30 mouse cellular contexts compared by ENCODE assay signal in genomic region chr5:139566640-139567399, GRCm38 (mm10). TPM values are rescaled to one million over a fixed set of nuclear protein-coding genes. Genes with fewer than 3 reads are reported as not detected.
DNase-seq lines count a peak whose midpoint lies in the region; ATAC-seq and TF ChIP-seq lines count a peak whose summit lies in the region.
"Had no signal": no experiment of that assay in that cellular context is flagged by ENCODE, and none has a peak within 500 bp of the region (broad histone marks: within the 10 kb centered on the region; RNA-seq: fewer than 3 reads in every experiment).

No protein-coding gene starts in this region.

- peak; percentile 12 for TF ChIP-seq RAD21 in CH12.LX (IDR thresholded peaks at IDR 0.05; ENCODE audit: low read depth, low read length)

- no peaks in the 10 kb centered on the region for H3K9me3 ChIP-seq in liver, postnatal 0 days (ENCODE audit: low read length)
- H3K9me3 ChIP-seq in liver, embryonic 11.5 days (ENCODE audit: control insufficient read depth, low read length) = no peaks in the 10 kb centered on the region
- H3K9me3 ChIP-seq in CH12.LX (replicated peaks; ENCODE audit: low read length) = peaks cover 6% of the 10 kb centered on the region
- no peaks in the 10 kb centered on the region for H3K9me3 ChIP-seq in lung, postnatal 0 days (ENCODE audit: low read length)
- H3K9me3 ChIP-seq: heart, embryonic 10.5 days; megakaryocyte, embryonic 14.5 days; neural tube, embryonic 12.5 days had no signal

- in situ Hi-C loops in CH12.LX (cut with MboI; ENCODE audit: low pct_ligation_motif_present, low pct_unique_long_range_greater_than_20kb, low sequenced_read_pairs) = no loop called here

- DNase-seq in kidney, adult 2 months = no peak
- DNase-seq in kidney, postnatal 10 days = no peak
- no peak for DNase-seq in liver, postnatal 0 days
- DNase-seq in liver, embryonic 11.5 days (ENCODE audit: low spot score) = no peak
- DNase-seq in CH12.LX (ENCODE audit: extremely low read depth) = peak; percentile 34
- DNase-seq in lung, postnatal 0 days (ENCODE audit: low spot score) = peak; percentile 64
- DNase-seq in heart, adult 18-20 months = no peak
- DNase-seq: adrenal gland, adult 8-10 months; cerebellum, adult 8-10 months; cerebellum, postnatal 36 days; heart, postnatal 4 days; kidney, postnatal 25 days; midbrain, embryonic 14.5 days; right cerebral cortex, postnatal 4 days; thymus, postnatal 36 days had no signal

- H3K27me3 ChIP-seq in kidney, adult 2 months (replicated peaks; ENCODE audit: control insufficient read depth, insufficient read depth, low read length) = no peaks in the 10 kb centered on the region
- H3K27me3 ChIP-seq in liver, postnatal 0 days (ENCODE audit: insufficient read depth, low read length) = peaks cover 33% of the 10 kb centered on the region
- H3K27me3 ChIP-seq in liver, embryonic 11.5 days (replicated peaks; ENCODE audit: control insufficient read depth, insufficient read depth, low read length) = peaks cover 51% of the 10 kb centered on the region
- peaks cover 10% of the 10 kb centered on the region for H3K27me3 ChIP-seq in CH12.LX (replicated peaks)
- H3K27me3 ChIP-seq in lung, postnatal 0 days (replicated peaks; ENCODE audit: insufficient read depth, low read length) = peaks cover 14% of the 10 kb centered on the region

- TF ChIP-seq EP300 in liver, postnatal 0 days (IDR thresholded peaks at IDR 0.05; ENCODE audit: low read depth) = no peak
- no peak for TF ChIP-seq EP300 in CH12.LX (IDR thresholded peaks at IDR 0.05; ENCODE audit: low read length)
- TF ChIP-seq EP300 in lung, postnatal 0 days (IDR thresholded peaks at IDR 0.05) = no peak

- no peaks in the 10 kb centered on the region for H3K36me3 ChIP-seq in kidney, adult 2 months (ENCODE audit: control insufficient read depth, insufficient read depth, low read length)
- no peaks in the 10 kb centered on the region for H3K36me3 ChIP-seq in liver, postnatal 0 days (replicated peaks; ENCODE audit: insufficient read depth, low read length)
- no peaks in the 10 kb centered on the region for H3K36me3 ChIP-seq in liver, embryonic 11.5 days (ENCODE audit: control insufficient read depth, insufficient read depth, low read length)
- H3K36me3 ChIP-seq in CH12.LX (replicated peaks in 1 of 2; ENCODE audit: control insufficient read depth in 1 of 2, insufficient read depth in 1 of 2, low read length in 1 of 2) = no peaks in the 10 kb centered on the region
- no peaks in the 10 kb centered on the region for H3K36me3 ChIP-seq in lung, postnatal 0 days (ENCODE audit: insufficient read depth, low read length)
- H3K36me3 ChIP-seq: heart, embryonic 10.5 days; limb, embryonic 12.5 days; neural tube, embryonic 12.5 days had no signal

- dilution Hi-C loops in CH12.LX (cut with MboI; ENCODE audit: extremely low pct_ligation_motif_present, extremely low pct_unique_long_range_greater_than_20kb, low sequenced_read_pairs) = no loop called here

- ATAC-seq in liver, postnatal 0 days = no peak
- ATAC-seq in liver, embryonic 11.5 days (replicated peaks; ENCODE audit: low FRiP score) = no peak
- peak; percentile 67 for ATAC-seq in lung, postnatal 0 days
- ATAC-seq in cerebellum, adult (ENCODE audit: insufficient number of reproducible peaks, low FRiP score, low TSS enrichment) = no peak
- ATAC-seq: activated CD4-positive, CD25-positive, alpha-beta regulatory T cell, adult 4 months; forebrain, embryonic 14.5 days; hindbrain, embryonic 16.5 days; intestine, embryonic 16.5 days had no signal

- 86% methylated on average over 6 of the region's 6 CpGs for WGBS in kidney, adult 2 months
- 51% methylated on average over 6 of the region's 6 CpGs for WGBS in liver, postnatal 0 days (ENCODE audit: insufficient replicate concordance)
- WGBS in liver, embryonic 11.5 days = 52% methylated on average over 6 of the region's 6 CpGs
- 44% methylated on average over 6 of the region's 6 CpGs for WGBS in lung, postnatal 0 days

- 0 out of 2 replicates have a peak, but pooled peaks have one; percentile 7 for TF ChIP-seq CTCF in kidney, adult 2 months (conservative IDR thresholded peaks at IDR 0.05; ENCODE audit: insufficient read depth, insufficient read length, low read depth, low read length)
- TF ChIP-seq CTCF in liver, postnatal 0 days (IDR thresholded peaks at IDR 0.05; ENCODE audit: low read depth) = peak; percentile 23; the same call in 1 of the 2 replicates
- TF ChIP-seq CTCF in CH12.LX (conservative IDR thresholded peaks at IDR 0.05 in 1 of 2, IDR thresholded peaks at IDR 0.05 in 1 of 2; ENCODE audit: low read depth in 2 of 2, low read length in 2 of 2) = peak; percentile 40 to 61; a peak in 3 of 4 replicates
- TF ChIP-seq CTCF in lung, postnatal 0 days (IDR thresholded peaks at IDR 0.05) = peak; percentile 35

- H3K4me1 ChIP-seq in kidney, adult 2 months (ENCODE audit: control insufficient read depth, insufficient read depth, low read length) = no peaks in the 10 kb centered on the region
- H3K4me1 ChIP-seq in liver, postnatal 0 days (ENCODE audit: insufficient read depth) = no peaks in the 10 kb centered on the region
- no peaks in the 10 kb centered on the region for H3K4me1 ChIP-seq in liver, embryonic 11.5 days (replicated peaks; ENCODE audit: control insufficient read depth, insufficient read depth, low read length)
- H3K4me1 ChIP-seq in CH12.LX (ENCODE audit: control insufficient read depth in 1 of 2, insufficient read depth in 2 of 2) = peaks cover 10 to 37% of the 10 kb centered on the region in 2 experiments
- no peaks in the 10 kb centered on the region for H3K4me1 ChIP-seq in lung, postnatal 0 days (ENCODE audit: insufficient read depth, low read depth, low read length)
- H3K4me1 ChIP-seq: limb, embryonic 12.5 days had no signal

- H3K27ac ChIP-seq in kidney, adult 2 months (ENCODE audit: insufficient read depth, low read depth, low read length) = no peak overlapping the region
- H3K27ac ChIP-seq in liver, postnatal 0 days (ENCODE audit: low read depth) = no peak overlapping the region
- no peak overlapping the region for H3K27ac ChIP-seq in liver, embryonic 11.5 days (ENCODE audit: low read depth, low read length)
- no peak overlapping the region for H3K27ac ChIP-seq in CH12.LX (ENCODE audit: insufficient read depth, low read depth)
- H3K27ac ChIP-seq in lung, postnatal 0 days (ENCODE audit: low read length) = no peak overlapping the region
- H3K27ac ChIP-seq: heart, embryonic 10.5 days; limb, embryonic 12.5 days; neural tube, embryonic 12.5 days had no signal

- no peak overlapping the region for H3K4me3 ChIP-seq in kidney, adult 2 months (ENCODE audit: insufficient read depth, low read depth, low read length)
- H3K4me3 ChIP-seq in liver, postnatal 0 days (ENCODE audit: low read depth, low read length) = no peak overlapping the region
- no peak overlapping the region for H3K4me3 ChIP-seq in liver, embryonic 11.5 days (ENCODE audit: low read depth, low read length)
- H3K4me3 ChIP-seq in CH12.LX (replicated peaks in 1 of 3; ENCODE audit: low read depth in 2 of 3, low read length in 2 of 3, poor library complexity in 1 of 3) = no peak overlapping the region
- H3K4me3 ChIP-seq in lung, postnatal 0 days (ENCODE audit: low read depth, low read length) = no peak overlapping the region
- H3K4me3 ChIP-seq: heart, embryonic 10.5 days; limb, embryonic 12.5 days; megakaryocyte, embryonic 14.5 days; neural tube, embryonic 12.5 days had no signal

- H3K4me2 ChIP-seq in liver, postnatal 0 days (ENCODE audit: low read depth, low read length) = no peak overlapping the region
- H3K4me2 ChIP-seq in liver, embryonic 11.5 days = no peak overlapping the region
- no peak overlapping the region for H3K4me2 ChIP-seq in CH12.LX (ENCODE audit: insufficient read depth, low read depth, poor library complexity, severe bottlenecking)
- no peak overlapping the region for H3K4me2 ChIP-seq in lung, postnatal 0 days (replicated peaks; ENCODE audit: low read depth, low read length)
- H3K4me2 ChIP-seq: limb, embryonic 12.5 days; neural tube, embryonic 12.5 days had no signal

- H3K79me2 ChIP-seq in CH12.LX (replicated peaks; ENCODE audit: control insufficient read depth, extremely low read depth, insufficient read depth, poor library complexity, severe bottlenecking) = no peaks in the 10 kb centered on the region

- no peak for TF ChIP-seq POLR2A in kidney, adult 2 months (IDR thresholded peaks at IDR 0.05; ENCODE audit: low read depth, low read length)
- no peak for TF ChIP-seq POLR2A in CH12.LX (IDR thresholded peaks at IDR 0.05; ENCODE audit: low read depth, low read length)

- H3K9ac ChIP-seq in liver, postnatal 0 days (replicated peaks) = no peak overlapping the region
- no peak overlapping the region for H3K9ac ChIP-seq in liver, embryonic 11.5 days (ENCODE audit: low read depth, low read length)
- no peak overlapping the region for H3K9ac ChIP-seq in CH12.LX (ENCODE audit: insufficient read depth, low read depth)
- no peak overlapping the region for H3K9ac ChIP-seq in lung, postnatal 0 days (replicated peaks; ENCODE audit: low read depth)
- H3K9ac ChIP-seq: limb, embryonic 12.5 days; neural tube, embryonic 12.5 days had no signal

TF ChIP-seq in CH12.LX, 34 proteins besides CTCF, POLR2A, EP300 and RAD21:
- TF ChIP-seq PAX5 (IDR thresholded peaks at IDR 0.05; ENCODE audit: low read length) = no peak
- peak; percentile 33 for TF ChIP-seq SMC3 (IDR thresholded peaks at IDR 0.05; ENCODE audit: low read depth, low read length)
- no peak for TF ChIP-seq POLR2AphosphoS2 (IDR thresholded peaks at IDR 0.05; ENCODE audit: low read depth, low read length)

RNA-seq across cellular contexts. Expression of gene Uncx, which starts 23.5 kb away (rescaled TPM):
- 1.1 and 1.5 TPM in 2 replicates for polyA plus RNA-seq in kidney, adult 2 months (2012; rRNA removed)
- polyA plus RNA-seq in liver, postnatal 0 days (2015; fragmentation: Nextera tagmentation; extraction: Ambion mirVana) = not detected in 2 replicates
- not detected in 2 replicates for polyA plus RNA-seq in liver, embryonic 11.5 days (2014; fragmentation: Nextera tagmentation; extraction: Ambion mirVana)
- total RNA-seq in CH12.LX (2012; rRNA removed) (not detected in 2 replicates), CH12.LX (2014; rRNA removed) (not detected in 2 replicates)
- polyA plus RNA-seq in CH12.LX (2012; ENCODE audit: insufficient read length, low read depth) = not detected in 2 replicates
- not detected in 2 replicates for polyA plus RNA-seq in lung, postnatal 0 days (2015; fragmentation: Nextera tagmentation; extraction: Ambion mirVana)
- total RNA-seq in heart, adult 18-20 months (2021) = not detected
- total RNA-seq: adrenal gland, adult 8-10 months; ES-E14; gastrocnemius, adult 8-10 months; heart, postnatal 4 days had no signal
- polyA plus RNA-seq: activated CD4-positive, CD25-positive, alpha-beta regulatory T cell, adult 4 months; gonadal fat pad, adult 2 months; heart, embryonic 16.5 days; intestine, embryonic 16.5 days; liver, embryonic 16.5 days; stomach, embryonic 14.5 days had no signal

Comparison
In these comparisons a context has a peak if more than half of its experiments do, and no peak if none do; other contexts are left out.
1. DNase-seq: peak in CH12.LX (single experiment) and lung, postnatal 0 days (single experiment); none in kidney, adult 2 months (single experiment), kidney, postnatal 10 days (single experiment), liver, postnatal 0 days (single experiment), liver, embryonic 11.5 days (single experiment) and heart, adult 18-20 months (0 of 2).
2. Peak in every context shown above with its lines, with median percentiles within 50 percentile points of each other: CTCF ChIP-seq.